Mouse (Mus musculus): ENCODE measurements around the gene Trim60.

DNA sequence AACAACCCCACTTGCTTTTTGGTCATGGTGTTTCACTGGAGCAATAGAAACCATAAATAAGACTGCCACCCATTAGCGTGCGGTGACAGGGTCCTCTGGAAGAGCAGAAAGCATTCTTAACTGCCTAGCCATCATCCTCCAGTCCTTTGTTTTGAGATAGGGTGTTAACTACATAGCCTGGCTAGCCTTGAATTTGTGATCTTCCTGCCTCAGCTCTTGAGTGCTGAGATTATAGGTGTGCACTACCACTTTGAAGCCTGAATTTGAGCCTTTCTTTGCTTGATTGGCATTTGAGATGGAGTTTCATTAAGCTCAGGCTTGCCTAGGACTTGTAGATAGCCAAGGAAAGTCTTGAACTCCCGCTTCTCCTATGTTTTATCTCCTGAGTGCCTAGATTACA, 35.2 kb upstream of the Trim60 start:
- TF ChIP-seq CTCF (IDR thresholded peaks at IDR 0.05; ENCODE audit: borderline replicate concordance, insufficient read depth, low read length) (no peak), POLR2A (IDR thresholded peaks at IDR 0.05; ENCODE audit: low read depth, low read length) (no peak)

Data from embryonic fibroblast, embryonic 13.5 days (primary cell).